Mouse (Mus musculus) olfactory bulb, adult 2 months (tissue): ENCODE measurements around the gene Rln3.

Experiments
- CTCF ChIP-seq: fragments of 200-500 bp; IDR thresholded peaks from 2 replicates; pipeline ENCODE4 v1.5.1; 2012; ENCODE audit warnings: low read depth, mild to moderate bottlenecking, low read length, moderate library complexity; ENCODE audit not compliant: insufficient read depth
- POLR2A ChIP-seq: fragments of 200-500 bp; IDR thresholded peaks from 2 replicates; pipeline ENCODE4 v1.6.1; 2012; ENCODE audit warnings: mild to moderate bottlenecking, low read depth, low read length, moderate library complexity; ENCODE audit not compliant: insufficient read depth

DNA sequence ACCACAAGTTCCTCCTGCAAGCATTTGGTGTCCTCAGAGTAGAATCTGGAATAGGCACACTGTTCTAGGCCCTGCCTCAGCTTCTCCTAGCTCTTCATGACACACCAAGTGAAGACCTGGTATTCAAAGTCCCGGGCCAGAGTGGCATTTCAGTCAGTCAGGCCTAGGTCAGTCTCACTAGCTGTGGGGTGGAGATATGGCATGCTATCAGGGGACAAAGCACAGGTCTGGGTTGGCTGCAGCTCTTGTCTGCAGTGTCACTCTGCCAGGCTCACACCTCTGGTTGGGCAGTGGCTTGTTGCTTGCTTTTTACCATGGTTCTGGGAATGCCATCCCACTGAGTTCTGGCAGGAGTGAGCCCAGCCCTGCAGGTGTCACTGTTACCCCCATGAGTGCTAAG lies 31.6 kb upstream of the Rln3 start:
- TF ChIP-seq CTCF, result no peak
- TF ChIP-seq POLR2A, result no peak
